Mouse (Mus musculus): Measurements from ENCODE around the gene Taf1d. TPM values are rescaled to one million over a fixed set of nuclear protein-coding genes. Genes with fewer than 3 reads are reported as not detected.
A peak's percentile ranks its signal among the peaks of the same experiment; 100 is the strongest.

The Taf1d gene
- polyA plus RNA-seq, 1 experiment from 2014 or later = 96.8 TPM

GRCm38 (mm10) chr9:15349925-15350324 lies 43.9 kb downstream of the Taf1d start:
- Histone ChIP-seq H3K9me3 (ENCODE audit: control insufficient read depth, low read depth, low read length) (no peaks in the 10 kb centered on the region), H3K36me3 (ENCODE audit: control insufficient read depth, insufficient read depth, low read length) (peaks cover 41% of the 10 kb centered on the region), H3K27ac (ENCODE audit: low read length) (no peak overlapping the region), H3K4me1 (ENCODE audit: control insufficient read depth, insufficient read depth, low read length) (no peaks in the 10 kb centered on the region), H3K4me3 (ENCODE audit: low read depth, low read length) (no peak overlapping the region), H3K4me2 (replicated peaks; ENCODE audit: low read depth, low read length) (no peak overlapping the region), H3K9ac (replicated peaks; ENCODE audit: low read depth, low read length) (no peak overlapping the region), H3K27me3 (ENCODE audit: control insufficient read depth, insufficient read depth, low read length) (no peaks in the 10 kb centered on the region)
- WGBS = 75% methylated on average over 2 of the region's 2 CpGs
- ATAC-seq (ENCODE audit: insufficient number of reproducible peaks, insufficient read depth, low FRiP score, low read depth) = no peak

DNA sequence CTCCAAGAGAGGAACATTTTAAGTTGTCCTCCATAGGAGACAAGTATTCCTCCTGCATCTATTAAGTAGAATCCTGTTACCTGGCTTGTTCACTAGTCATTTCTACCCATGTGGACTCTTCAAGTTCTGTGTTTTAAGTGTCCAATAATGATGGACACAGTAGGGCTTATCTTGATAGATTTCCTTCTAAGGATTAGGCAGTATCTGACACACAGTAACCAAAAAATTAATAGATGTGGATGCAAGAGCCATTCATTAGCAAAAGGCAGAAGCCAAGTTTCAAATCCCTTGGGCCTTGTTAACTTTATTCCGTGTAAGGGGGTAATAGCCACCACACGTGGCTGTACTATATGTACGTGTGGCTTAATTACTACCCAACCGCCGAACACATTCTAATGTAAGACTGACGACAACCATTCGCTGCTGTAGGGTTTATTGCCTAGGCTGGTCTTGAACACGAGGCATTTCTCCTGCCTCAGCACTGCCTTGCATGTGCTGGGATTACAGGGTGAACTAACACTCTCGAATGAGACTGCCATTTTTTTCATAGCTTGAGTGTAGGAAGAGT lies 51.0 kb downstream of the Taf1d start:
- Histone ChIP-seq H3K9ac (replicated peaks; ENCODE audit: low read depth, low read length) (peak overlapping the region; percentile 41), H3K4me2 (replicated peaks; ENCODE audit: low read depth, low read length) (peak overlapping the region; percentile 33), H3K9me3 (ENCODE audit: control insufficient read depth, low read depth, low read length) (no peaks in the 10 kb centered on the region), H3K4me1 (ENCODE audit: control insufficient read depth, insufficient read depth, low read length) (0 out of 2 replicates have a peak, but pooled peaks cover 9% of the 10 kb centered on the region), H3K27ac (ENCODE audit: low read length) (peak overlapping the region; percentile 66; the same call in 1 of the 2 replicates), H3K36me3 (ENCODE audit: control insufficient read depth, insufficient read depth, low read length) (peaks cover 1% of the 10 kb centered on the region), H3K27me3 (ENCODE audit: control insufficient read depth, insufficient read depth, low read length) (no peaks in the 10 kb centered on the region), H3K4me3 (ENCODE audit: low read depth, low read length) (peak overlapping the region; percentile 69)
- no peak; the same call in 1 of the 2 replicates for ATAC-seq (ENCODE audit: insufficient number of reproducible peaks, insufficient read depth, low FRiP score, low read depth)
- under 1% methylated on average over 9 of the region's 9 CpGs for WGBS

DNA sequence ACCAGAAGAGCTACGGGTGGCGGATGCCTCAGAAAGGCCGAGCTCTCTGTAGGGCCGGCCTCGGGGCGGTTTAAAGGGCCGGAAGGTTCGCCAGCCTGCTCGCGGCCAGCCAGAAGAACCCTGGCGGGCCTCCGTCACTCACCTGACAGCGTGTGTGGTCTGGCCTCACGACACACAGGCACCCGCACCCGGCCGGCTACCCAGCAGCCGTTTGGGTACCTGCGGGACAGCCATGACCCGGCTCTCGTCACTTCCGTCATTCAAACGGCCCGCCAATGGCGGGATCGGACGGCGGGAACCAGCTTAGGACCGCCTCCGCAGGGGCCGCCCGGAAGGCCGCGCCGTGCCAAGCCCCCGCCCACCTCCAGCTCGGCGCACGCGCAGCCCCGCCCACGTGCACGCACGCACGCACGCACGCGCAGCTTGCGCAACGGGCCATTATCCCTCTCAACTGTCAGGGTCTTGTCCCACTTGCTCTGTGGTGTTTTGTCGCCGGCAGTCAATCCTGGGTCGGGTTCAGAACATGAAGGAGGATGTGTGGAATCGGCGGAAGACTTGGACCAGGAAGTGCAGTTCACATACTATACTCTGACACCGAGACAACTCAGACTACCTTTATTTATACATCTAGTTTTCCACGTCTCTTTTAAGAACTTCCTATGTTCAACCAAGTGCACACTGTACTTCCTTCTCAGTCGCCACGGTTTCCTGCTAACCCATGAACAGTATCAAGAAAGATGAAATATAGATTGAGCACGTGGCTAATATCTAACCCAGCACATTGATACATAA lies 51.7 kb downstream of the Taf1d start, which contains the start of gene Cep295:
Gene Cep295 (minus strand): TSS at position 305 of the 792 bp plus-strand sequence.
- Histone ChIP-seq H3K4me1 (ENCODE audit: control insufficient read depth, insufficient read depth, low read length) (0 out of 2 replicates have a peak, but pooled peaks cover 9% of the 10 kb centered on the region), H3K4me2 (replicated peaks; ENCODE audit: low read depth, low read length) (peak within 1 kb of the TSS; percentile 53), H3K27ac (ENCODE audit: low read length) (peak within 1 kb of the TSS; percentile 70; the same call in 1 of the 2 replicates), H3K9ac (replicated peaks; ENCODE audit: low read depth, low read length) (peak within 1 kb of the TSS; percentile 41), H3K9me3 (ENCODE audit: control insufficient read depth, low read depth, low read length) (no peaks in the 10 kb centered on the region), H3K27me3 (ENCODE audit: control insufficient read depth, insufficient read depth, low read length) (no peaks in the 10 kb centered on the region), H3K36me3 (ENCODE audit: control insufficient read depth, insufficient read depth, low read length) (no peaks in the 10 kb centered on the region), H3K4me3 (ENCODE audit: low read depth, low read length) (peak within 1 kb of the TSS; percentile 69)
- ATAC-seq (ENCODE audit: insufficient number of reproducible peaks, insufficient read depth, low FRiP score, low read depth) = peak; percentile 99
- WGBS = 2% methylated on average over 58 of the region's 60 CpGs

- no peak overlapping the region for H3K4me3 ChIP-seq (ENCODE audit: low read depth, low read length)
- 85% methylated on average over 1 of the region's 1 CpGs for WGBS
- no peaks in the 10 kb centered on the region for H3K4me1 ChIP-seq (ENCODE audit: control insufficient read depth, insufficient read depth, low read length)
- no peak overlapping the region for H3K4me2 ChIP-seq (replicated peaks; ENCODE audit: low read depth, low read length)
- no peaks in the 10 kb centered on the region for H3K36me3 ChIP-seq (ENCODE audit: control insufficient read depth, insufficient read depth, low read length)
- no peaks in the 10 kb centered on the region for H3K27me3 ChIP-seq (ENCODE audit: control insufficient read depth, insufficient read depth, low read length)
- no peak for ATAC-seq (ENCODE audit: insufficient number of reproducible peaks, insufficient read depth, low FRiP score, low read depth)
- H3K9me3 ChIP-seq (ENCODE audit: control insufficient read depth, low read depth, low read length) = no peaks in the 10 kb centered on the region
- no peak overlapping the region for H3K27ac ChIP-seq (ENCODE audit: low read length)
- H3K9ac ChIP-seq (replicated peaks; ENCODE audit: low read depth, low read length) = no peak overlapping the region
Observed at GRCm38 (mm10) chr9:15364843-15365242, 58.8 kb downstream of the Taf1d start.

DNA sequence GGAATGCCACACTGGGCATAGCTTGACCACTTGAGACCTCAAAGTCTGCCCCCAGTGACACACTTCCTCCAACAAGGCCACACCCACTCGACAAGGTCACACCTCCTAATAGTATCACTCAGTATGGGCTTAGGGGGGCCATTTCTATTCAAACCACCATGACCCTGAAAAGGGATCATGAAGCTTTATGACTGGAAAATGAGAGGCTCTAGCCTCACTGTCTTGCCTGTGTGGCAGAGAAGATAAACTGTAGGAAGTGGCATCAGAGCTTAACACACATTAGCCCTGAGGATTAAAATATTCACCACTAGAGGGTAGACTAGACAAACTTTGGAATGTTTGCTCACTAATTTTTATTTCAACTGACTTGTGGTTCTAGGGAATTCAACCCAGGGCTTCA lies 59.8 kb downstream of the Taf1d start:
- Histone ChIP-seq H3K27me3 (ENCODE audit: control insufficient read depth, insufficient read depth, low read length) (no peaks in the 10 kb centered on the region), H3K9ac (replicated peaks; ENCODE audit: low read depth, low read length) (no peak overlapping the region), H3K27ac (ENCODE audit: low read length) (no peak overlapping the region), H3K36me3 (ENCODE audit: control insufficient read depth, insufficient read depth, low read length) (no peaks in the 10 kb centered on the region), H3K4me2 (replicated peaks; ENCODE audit: low read depth, low read length) (no peak overlapping the region), H3K4me3 (ENCODE audit: low read depth, low read length) (no peak overlapping the region), H3K4me1 (ENCODE audit: control insufficient read depth, insufficient read depth, low read length) (no peaks in the 10 kb centered on the region), H3K9me3 (ENCODE audit: control insufficient read depth, low read depth, low read length) (no peaks in the 10 kb centered on the region)
- no peak for ATAC-seq (ENCODE audit: insufficient number of reproducible peaks, insufficient read depth, low FRiP score, low read depth)
- WGBS = 88% methylated on average over 1 of the region's 1 CpGs

- no peak for ATAC-seq (ENCODE audit: insufficient number of reproducible peaks, insufficient read depth, low FRiP score, low read depth)
- WGBS = 66% methylated on average over 2 of the region's 2 CpGs
- Histone ChIP-seq H3K4me2 (replicated peaks; ENCODE audit: low read depth, low read length) (no peak overlapping the region), H3K27ac (ENCODE audit: low read length) (no peak overlapping the region), H3K4me3 (ENCODE audit: low read depth, low read length) (no peak overlapping the region), H3K9me3 (ENCODE audit: control insufficient read depth, low read depth, low read length) (no peaks in the 10 kb centered on the region), H3K27me3 (ENCODE audit: control insufficient read depth, insufficient read depth, low read length) (no peaks in the 10 kb centered on the region), H3K4me1 (ENCODE audit: control insufficient read depth, insufficient read depth, low read length) (no peaks in the 10 kb centered on the region), H3K9ac (replicated peaks; ENCODE audit: low read depth, low read length) (no peak overlapping the region), H3K36me3 (ENCODE audit: control insufficient read depth, insufficient read depth, low read length) (no peaks in the 10 kb centered on the region)
Observed at GRCm38 (mm10) chr9:15366260-15366659, 60.2 kb downstream of the Taf1d start.

Small RNA genes within 50 kb of the gene (microRNA-seq; reads per million reads assigned to microRNA genes)
- not detected for gene Gm49349
- not detected for gene mmu-mir-7650

Other genes with a start within 250 kb of the Taf1d start
- 0.06 TPM in 1 of 2 replicates, not detected in the other for gene Hephl1, start 194.1 kb upstream of the Taf1d start, polyA plus RNA-seq (2014; fragmentation: Nextera tagmentation; extraction: Ambion mirVana)
- gene Vstm5, start 67.2 kb upstream of the Taf1d start, polyA plus RNA-seq (2014; fragmentation: Nextera tagmentation; extraction: Ambion mirVana) = 8.2 and 9.4 TPM in 2 replicates
- gene Med17, start 26.3 kb upstream of the Taf1d start, polyA plus RNA-seq (2014; fragmentation: Nextera tagmentation; extraction: Ambion mirVana) = 39.8 and 43.1 TPM in 2 replicates
- 9.8 and 10.3 TPM in 2 replicates for gene 4931406C07Rik, start 234 bp downstream of the Taf1d start, polyA plus RNA-seq (2014; fragmentation: Nextera tagmentation; extraction: Ambion mirVana)
- gene Cep295, start 51.6 kb downstream of the Taf1d start, polyA plus RNA-seq (2014; fragmentation: Nextera tagmentation; extraction: Ambion mirVana) = 25.6 and 26.6 TPM in 2 replicates
- gene Smco4, start 187.2 kb downstream of the Taf1d start, polyA plus RNA-seq (2014; fragmentation: Nextera tagmentation; extraction: Ambion mirVana) = 5.3 and 8.2 TPM in 2 replicates